Mouse (Mus musculus) kidney, embryonic 14.5 days (tissue): ENCODE results near the gene Pappa. TPM values are rescaled to one million over a fixed set of nuclear protein-coding genes. Genes with fewer than 3 reads are reported as not detected.

Experiments
- ATAC-seq: fragments of 200-750 bp; cut with Nextera tagmentation; 2 replicates; pipeline ENCODE4 v1.8.0; 2017; ENCODE audit warnings: moderate number of reproducible peaks, mild to moderate bottlenecking, moderate TSS enrichment, moderate library complexity; ENCODE audit not compliant: low FRiP score, low TSS enrichment
- H3K27ac ChIP-seq: fragments of 300-500 bp; sonication (generic); 2 replicates; pipeline ENCODE4 v1.5.1; 2014; ENCODE audit warnings: low read depth, mild to moderate bottlenecking, low read length, moderate library complexity, mixed read lengths
- H3K27me3 ChIP-seq: fragments of 300-500 bp; sonication (generic); 2 replicates; pipeline ENCODE4 v1.6.1; 2014; ENCODE audit warnings: mild to moderate bottlenecking, low read length; ENCODE audit not compliant: control insufficient read depth, insufficient read depth
- H3K36me3 ChIP-seq: fragments of 300-500 bp; sonication (generic); 2 replicates; pipeline ENCODE4 v1.6.1; 2014; ENCODE audit warnings: low read length, mixed read lengths; ENCODE audit not compliant: control insufficient read depth, insufficient read depth
- H3K4me1 ChIP-seq: fragments of 300-500 bp; sonication (generic); 2 replicates; pipeline ENCODE4 v1.6.1; 2014; ENCODE audit warnings: low read length, mixed read lengths; ENCODE audit not compliant: control insufficient read depth, insufficient read depth
- H3K4me2 ChIP-seq: fragments of 300-500 bp; sonication (generic); replicated peaks from 2 replicates; pipeline ENCODE4 v1.6.1; 2014; ENCODE audit warnings: low read depth, mild to moderate bottlenecking, low read length
- H3K4me3 ChIP-seq: fragments of 300-500 bp; sonication (generic); 2 replicates; pipeline ENCODE4 v1.5.1; 2014; ENCODE audit warnings: mild to moderate bottlenecking, low read length
- H3K9ac ChIP-seq: fragments of 300-500 bp; sonication (generic); 2 replicates; pipeline ENCODE4 v1.6.1; 2014; ENCODE audit warnings: low read depth, mild to moderate bottlenecking, low read length, moderate library complexity
- H3K9me3 ChIP-seq: fragments of 300-500 bp; sonication (generic); 2 replicates; pipeline ENCODE4 v1.6.1; 2016; ENCODE audit warnings: low read length; ENCODE audit not compliant: control insufficient read depth
- WGBS: fragments of 180-500 bp; shearing (Covaris S2); extraction: QIAGEN DNeasy Blood & Tissue Kit; methylation state at CpG from one replicate; pipeline ENCODE4 v1.1.7; 2014; 5-methylcytosine and 5-hydroxymethylcytosine counted together
- polyA plus RNA-seq: library from polyadenylated mRNA; unstranded; fragments of >200 nt; fragmentation: Nextera tagmentation; extraction: Ambion mirVana; gene quantifications from 2 replicates; pipeline ENCODE4 v1.2.1, GENCODE M21; 2014

Pappa gene
- polyA plus RNA-seq, 1 experiment from 2014 or later: 3.7 TPM

DNA sequence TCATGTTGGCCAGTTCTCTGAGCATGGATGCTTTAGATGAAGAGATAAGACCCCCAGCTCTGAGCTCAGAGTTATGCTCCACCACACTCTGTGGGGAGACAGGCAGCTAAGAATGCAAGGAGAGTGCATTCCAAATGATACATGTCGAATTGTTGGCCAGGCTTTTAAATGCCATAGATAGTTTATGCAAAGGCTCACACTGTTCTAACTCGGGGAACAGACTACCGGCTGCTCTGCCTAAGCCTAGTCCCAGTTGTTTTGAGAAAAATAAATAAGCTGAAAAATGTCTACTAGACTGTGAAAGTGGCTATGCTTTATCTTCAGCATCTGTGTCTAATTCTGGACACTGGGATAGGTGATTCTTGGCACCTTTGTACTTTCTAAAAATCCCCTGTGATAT is 165.3 kb downstream of the Pappa start:
- no peak overlapping the region for H3K27ac ChIP-seq
- no peaks in the 10 kb centered on the region for H3K36me3 ChIP-seq
- H3K9ac ChIP-seq: no peak overlapping the region
- no peak overlapping the region for H3K4me3 ChIP-seq
- H3K27me3 ChIP-seq: no peaks in the 10 kb centered on the region
- no peak for ATAC-seq
- 40% methylated on average over 3 of the region's 3 CpGs for WGBS
- H3K9me3 ChIP-seq: no peaks in the 10 kb centered on the region
- no peak overlapping the region for H3K4me2 ChIP-seq
- no peaks in the 10 kb centered on the region for H3K4me1 ChIP-seq

DNA sequence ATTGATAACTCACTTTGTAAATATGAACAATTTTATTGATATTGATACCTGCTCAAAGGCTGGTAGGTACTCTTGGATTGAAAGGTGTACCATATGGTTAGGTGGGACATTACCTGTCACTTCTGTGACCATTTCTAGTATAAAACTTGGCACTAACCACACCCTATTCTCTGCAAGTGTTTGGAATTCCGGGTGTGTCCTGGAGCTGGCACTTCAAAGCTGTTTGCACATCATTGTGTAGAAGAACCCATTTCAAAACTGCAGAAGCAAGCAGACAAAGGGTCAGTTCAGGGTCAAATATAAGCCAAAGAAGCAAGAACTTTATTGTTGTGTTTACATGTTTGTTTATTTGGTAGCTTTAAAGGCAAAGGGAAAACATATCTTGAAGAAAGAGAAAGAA is 171.8 kb downstream of the Pappa start:
- Histone ChIP-seq H3K9ac (no peak overlapping the region), H3K27ac (no peak overlapping the region), H3K36me3 (no peaks in the 10 kb centered on the region), H3K27me3 (no peaks in the 10 kb centered on the region), H3K9me3 (no peaks in the 10 kb centered on the region), H3K4me3 (no peak overlapping the region), H3K4me2 (no peak overlapping the region), H3K4me1 (no peaks in the 10 kb centered on the region)
- no peak for ATAC-seq
- WGBS: 91% methylated on average over 1 of the region's 1 CpGs

DNA sequence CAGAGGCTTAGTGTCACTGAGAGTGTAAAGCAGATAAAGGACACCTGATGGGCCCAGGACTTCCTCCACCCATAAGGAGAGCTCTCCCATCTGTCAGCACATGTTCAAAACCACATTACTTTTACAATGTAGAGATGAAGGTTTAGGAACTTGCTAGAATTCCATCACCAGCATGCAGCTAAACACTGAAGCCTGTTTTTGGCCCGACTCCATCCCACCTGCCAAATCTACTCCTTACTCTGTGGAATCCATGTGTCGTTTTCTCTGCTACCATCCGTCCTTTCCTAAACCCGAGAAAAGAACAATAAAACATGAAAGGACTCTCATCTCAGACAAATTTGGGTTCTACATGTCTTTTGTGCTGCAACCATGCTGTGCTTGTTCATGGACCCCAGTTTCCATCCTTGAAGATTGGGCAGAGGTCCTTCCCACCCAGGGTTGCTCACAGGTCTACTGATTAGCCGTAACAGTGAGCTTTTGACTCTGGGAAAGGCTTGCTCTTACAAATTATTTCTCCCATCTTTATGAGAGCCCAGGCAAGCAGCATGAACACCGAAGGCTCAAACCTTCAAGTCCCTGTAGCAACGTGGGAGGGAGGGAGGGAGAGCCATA is 172.5 kb downstream of the Pappa start:
- Histone ChIP-seq H3K36me3 (no peaks in the 10 kb centered on the region), H3K4me1 (no peaks in the 10 kb centered on the region), H3K4me2 (no peak overlapping the region), H3K4me3 (no peak overlapping the region), H3K9me3 (no peaks in the 10 kb centered on the region), H3K9ac (no peak overlapping the region), H3K27me3 (no peaks in the 10 kb centered on the region), H3K27ac (no peak overlapping the region)
- no peak for ATAC-seq
- 66% methylated on average over 7 of the region's 7 CpGs for WGBS

DNA sequence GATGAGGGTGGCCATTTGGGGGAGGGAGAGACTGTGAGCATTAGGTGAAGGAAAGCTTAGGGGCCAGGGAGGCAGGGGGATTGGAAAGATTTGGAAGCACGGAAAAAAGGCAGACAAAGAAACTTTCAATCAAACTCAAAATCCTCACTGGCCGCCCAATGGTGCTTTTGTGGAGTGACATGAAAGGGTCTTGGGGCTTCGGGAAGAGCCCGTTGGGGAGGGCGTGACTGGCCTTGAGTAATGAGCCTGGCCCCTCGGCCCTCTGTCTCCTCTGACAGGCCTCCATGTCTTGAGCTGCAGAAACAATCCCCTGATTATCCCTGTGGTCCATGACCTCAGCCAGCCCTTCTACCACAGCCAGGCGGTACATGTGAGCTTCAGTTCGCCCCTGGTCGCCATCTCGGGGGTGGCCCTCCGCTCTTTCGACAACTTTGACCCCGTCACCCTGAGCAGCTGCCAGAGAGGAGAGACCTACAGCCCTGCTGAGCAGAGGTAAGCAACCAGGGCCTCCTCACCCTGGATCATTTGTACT is 173.1 kb downstream of the Pappa start:
- Histone ChIP-seq H3K4me2 (no peak overlapping the region), H3K4me3 (no peak overlapping the region), H3K4me1 (no peaks in the 10 kb centered on the region), H3K36me3 (no peaks in the 10 kb centered on the region), H3K27me3 (no peaks in the 10 kb centered on the region), H3K9ac (no peak overlapping the region), H3K27ac (no peak overlapping the region), H3K9me3 (no peaks in the 10 kb centered on the region)
- WGBS: 40% methylated on average over 13 of the region's 13 CpGs
- no peak for ATAC-seq

DNA sequence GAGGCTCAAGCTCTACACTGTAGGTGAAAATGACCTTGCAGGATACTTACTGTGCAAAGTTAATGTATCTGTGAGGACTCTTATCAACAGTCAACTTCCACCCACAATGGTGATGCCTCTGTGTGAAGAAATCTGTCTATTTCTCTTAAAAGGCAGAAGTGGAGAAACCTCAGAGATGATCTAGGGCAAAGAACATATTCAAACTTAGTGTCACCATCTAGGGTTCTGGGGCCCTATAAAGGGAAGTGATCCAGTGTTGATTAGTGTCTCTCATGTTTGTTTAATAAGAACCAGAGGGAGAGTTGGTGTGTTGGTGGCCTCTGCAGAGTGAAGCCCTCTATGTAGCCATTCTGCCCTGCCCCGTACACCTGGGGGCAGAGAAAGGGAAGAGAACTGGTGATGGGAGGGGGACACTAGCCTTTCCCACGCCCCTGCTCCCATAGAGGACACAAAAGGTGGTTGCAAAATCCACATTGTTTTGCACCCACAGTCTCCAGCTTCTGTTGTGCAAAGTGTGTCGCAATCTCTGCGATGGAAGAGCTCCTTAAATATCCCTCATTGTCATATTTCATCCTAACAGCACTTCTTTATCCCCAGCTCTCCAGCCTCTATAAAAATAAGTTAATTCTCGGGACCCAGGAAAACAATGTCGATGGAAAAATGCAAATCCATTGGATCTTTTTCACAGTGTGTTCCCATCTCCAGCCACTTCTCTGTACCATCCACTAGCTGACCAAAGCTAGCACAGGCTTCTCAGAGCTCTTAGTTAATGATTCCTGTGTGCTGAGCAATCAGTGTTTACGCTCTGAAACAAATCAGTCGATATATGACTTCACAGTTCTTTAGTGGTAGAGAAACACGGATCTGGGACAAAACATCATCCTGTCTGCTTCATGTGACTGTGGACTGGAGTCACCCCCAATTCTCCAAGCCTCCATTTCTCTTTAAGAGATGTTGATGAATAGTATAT is 174.5 kb downstream of the Pappa start:
- Histone ChIP-seq H3K4me2 (no peak overlapping the region), H3K36me3 (no peaks in the 10 kb centered on the region), H3K4me3 (no peak overlapping the region), H3K27me3 (no peaks in the 10 kb centered on the region), H3K9me3 (no peaks in the 10 kb centered on the region), H3K9ac (no peak overlapping the region), H3K4me1 (no peaks in the 10 kb centered on the region), H3K27ac (no peak overlapping the region)
- no peak for ATAC-seq
- 78% methylated on average over 9 of the region's 9 CpGs for WGBS

DNA sequence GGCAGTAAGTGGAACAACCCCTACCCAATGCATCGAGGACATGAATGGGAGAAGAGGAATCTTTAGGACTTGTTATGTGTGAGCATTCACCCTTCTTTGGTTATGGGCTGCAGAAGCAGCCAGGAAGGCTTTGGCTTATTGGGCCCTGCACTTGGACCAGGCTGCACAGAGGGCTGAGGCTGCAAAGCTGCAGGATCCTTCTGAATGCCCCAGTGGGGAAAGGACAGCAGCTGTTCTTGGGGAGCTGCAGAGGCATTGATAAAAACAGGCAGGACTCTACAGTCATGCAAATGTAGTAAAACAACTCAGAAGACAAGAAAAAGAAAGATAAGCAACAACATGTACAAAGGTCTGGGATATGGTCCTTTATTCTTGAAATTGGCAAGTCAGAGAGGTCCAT is 175.4 kb downstream of the Pappa start:
- WGBS: 90% methylated on average over 1 of the region's 1 CpGs
- no peak overlapping the region for H3K4me2 ChIP-seq
- no peak overlapping the region for H3K27ac ChIP-seq
- no peaks in the 10 kb centered on the region for H3K27me3 ChIP-seq
- no peaks in the 10 kb centered on the region for H3K9me3 ChIP-seq
- no peak overlapping the region for H3K4me3 ChIP-seq
- H3K9ac ChIP-seq: no peak overlapping the region
- H3K36me3 ChIP-seq: no peaks in the 10 kb centered on the region
- no peak for ATAC-seq
- no peaks in the 10 kb centered on the region for H3K4me1 ChIP-seq

DNA sequence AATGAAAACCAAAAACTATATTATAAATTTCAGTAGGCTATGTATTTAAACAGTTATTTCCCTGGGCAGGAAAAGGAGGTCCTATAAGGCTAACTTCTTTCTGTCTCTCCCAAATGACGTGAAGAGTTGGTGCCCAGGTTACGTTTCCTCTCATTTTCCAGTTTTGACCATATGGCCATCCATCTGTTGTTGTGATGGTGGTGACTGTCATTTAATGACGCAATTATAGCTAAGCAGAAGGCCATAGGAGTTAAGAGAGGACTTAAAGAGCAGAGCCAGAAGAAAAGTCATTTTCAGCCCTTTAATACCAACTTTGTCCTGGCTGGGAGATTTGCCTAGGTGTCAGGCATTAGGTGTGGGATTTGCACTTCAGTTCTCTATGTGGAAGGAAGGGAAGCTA is 176.5 kb downstream of the Pappa start:
- H3K27ac ChIP-seq: no peak overlapping the region
- H3K4me2 ChIP-seq: no peak overlapping the region
- 70% methylated on average over 3 of the region's 3 CpGs for WGBS
- no peak overlapping the region for H3K4me3 ChIP-seq
- no peak for ATAC-seq
- no peak overlapping the region for H3K9ac ChIP-seq
- H3K9me3 ChIP-seq: no peaks in the 10 kb centered on the region
- H3K4me1 ChIP-seq: no peaks in the 10 kb centered on the region
- no peaks in the 10 kb centered on the region for H3K27me3 ChIP-seq
- H3K36me3 ChIP-seq: 0 out of 2 replicates have a peak, but pooled peaks cover 2% of the 10 kb centered on the region

DNA sequence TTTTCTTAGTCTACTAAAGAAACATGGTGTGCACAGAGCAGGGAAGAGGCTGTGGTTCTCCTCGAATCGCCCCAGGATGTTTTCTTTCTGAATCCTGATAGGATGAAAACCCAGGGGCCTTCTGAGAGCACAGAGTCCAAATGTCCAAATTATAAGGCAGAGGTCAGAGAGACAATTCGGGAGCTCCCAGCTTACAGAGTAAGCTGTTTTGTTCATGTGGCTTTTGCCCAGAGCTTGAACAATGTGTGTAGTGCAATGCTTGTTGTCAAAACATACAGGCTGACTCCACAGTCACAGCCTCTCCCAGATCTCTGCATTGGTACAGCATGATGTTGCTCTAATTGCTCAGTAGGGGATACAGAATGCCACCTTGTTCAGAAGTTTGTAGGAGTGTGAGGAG is 178.7 kb downstream of the Pappa start:
- Histone ChIP-seq H3K36me3 (0 out of 2 replicates have a peak, but pooled peaks cover 2% of the 10 kb centered on the region), H3K27me3 (no peaks in the 10 kb centered on the region), H3K9me3 (no peaks in the 10 kb centered on the region), H3K4me2 (no peak overlapping the region), H3K4me1 (no peaks in the 10 kb centered on the region), H3K27ac (no peak overlapping the region), H3K9ac (no peak overlapping the region), H3K4me3 (no peak overlapping the region)
- ATAC-seq: no peak
- 74% methylated on average over 3 of the region's 3 CpGs for WGBS
